Mouse (Mus musculus): Measurements from ENCODE around the gene Mapk1ip1l. TPM values are rescaled to one million over a fixed set of nuclear protein-coding genes. Genes with fewer than 3 reads are reported as not detected.

Mapk1ip1l gene
- polyA plus RNA-seq, 1 experiment from 2014 or later = 83.6 TPM

- no peak for DNase-seq (ENCODE audit: low spot score)
- H3K36me3 ChIP-seq (ENCODE audit: control insufficient read depth, insufficient read depth, low read length) = no peaks in the 10 kb centered on the region
- ATAC-seq (replicated peaks; ENCODE audit: low FRiP score, low TSS enrichment, low read depth) = no peak
- 65% methylated on average over 2 of the region's 2 CpGs for WGBS
- H3K4me3 ChIP-seq (ENCODE audit: low read depth, low read length) = no peak overlapping the region
- no peaks in the 10 kb centered on the region for H3K27me3 ChIP-seq (replicated peaks; ENCODE audit: control insufficient read depth, insufficient read depth, low read length)
- H3K9ac ChIP-seq (ENCODE audit: low read length) = no peak overlapping the region
- H3K4me2 ChIP-seq (ENCODE audit: low read length) = no peak overlapping the region
- H3K27ac ChIP-seq (ENCODE audit: low read depth) = no peak overlapping the region
- H3K9me3 ChIP-seq (ENCODE audit: control insufficient read depth, low read length) = no peaks in the 10 kb centered on the region
- H3K4me1 ChIP-seq (replicated peaks; ENCODE audit: control insufficient read depth, insufficient read depth, low read length) = peaks cover 14% of the 10 kb centered on the region
Measured at GRCm38 (mm10) chr14:47296232-47296631, 1.8 kb upstream of the Mapk1ip1l start.

DNA sequence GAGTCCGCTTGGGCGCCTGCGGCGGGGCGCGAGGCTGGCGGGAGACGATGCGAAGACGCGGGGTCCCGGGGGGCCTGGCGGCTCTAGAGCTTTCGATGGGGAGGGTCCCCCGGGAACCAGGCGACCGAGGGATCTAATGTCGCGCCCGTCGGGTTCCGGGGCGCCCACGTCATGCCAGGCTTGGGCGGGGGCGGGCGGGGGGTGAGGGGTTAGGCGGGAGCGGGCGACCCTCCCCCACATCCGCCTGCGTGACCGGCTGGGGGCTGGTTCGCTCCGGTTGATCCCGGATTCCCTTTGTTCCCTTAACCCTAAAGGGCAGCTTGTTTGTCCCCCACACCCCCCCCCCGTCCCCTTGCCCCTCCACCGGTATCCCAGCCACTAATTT is 334 bp downstream of the Mapk1ip1l start:
- DNase-seq (ENCODE audit: low spot score) (no peak), ATAC-seq (replicated peaks; ENCODE audit: low FRiP score, low TSS enrichment, low read depth) (peak; percentile 69)
- peaks cover 14% of the 10 kb centered on the region for H3K4me1 ChIP-seq (replicated peaks; ENCODE audit: control insufficient read depth, insufficient read depth, low read length)
- H3K27me3 ChIP-seq (replicated peaks; ENCODE audit: control insufficient read depth, insufficient read depth, low read length) = no peaks in the 10 kb centered on the region
- no peaks in the 10 kb centered on the region for H3K36me3 ChIP-seq (ENCODE audit: control insufficient read depth, insufficient read depth, low read length)
- H3K27ac ChIP-seq (ENCODE audit: low read depth) = peak overlapping the region; percentile 96
- H3K9ac ChIP-seq (ENCODE audit: low read length) = peak overlapping the region; percentile 99
- H3K4me3 ChIP-seq (ENCODE audit: low read depth, low read length) = peak overlapping the region; percentile 94
- WGBS = under 1% methylated on average over 30 of the region's 38 CpGs
- H3K4me2 ChIP-seq (ENCODE audit: low read length) = peak overlapping the region; percentile 73
- no peaks in the 10 kb centered on the region for H3K9me3 ChIP-seq (ENCODE audit: control insufficient read depth, low read length)

DNA sequence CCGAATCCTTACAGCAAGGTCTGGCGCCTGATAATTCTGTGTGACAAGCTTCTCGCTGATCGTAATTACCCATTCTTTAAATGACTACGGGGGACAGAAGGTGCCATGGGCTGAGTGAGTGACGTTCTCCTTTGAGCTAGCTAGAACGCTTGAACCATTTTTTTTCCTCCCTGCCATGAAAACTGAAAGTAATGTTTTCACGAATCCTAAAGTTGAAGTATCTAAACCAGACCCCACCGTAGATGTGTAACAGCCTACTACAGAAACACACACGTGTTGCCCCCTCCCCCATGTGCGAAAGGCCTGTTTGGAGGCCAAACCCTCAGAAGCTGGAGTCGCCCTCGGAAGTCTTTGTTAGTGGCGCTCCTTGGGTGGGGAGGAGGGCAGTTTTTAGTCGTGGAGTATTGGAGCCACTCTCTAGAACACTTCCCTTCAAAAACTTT is 774 bp downstream of the Mapk1ip1l start:
- no peaks in the 10 kb centered on the region for H3K36me3 ChIP-seq (ENCODE audit: control insufficient read depth, insufficient read depth, low read length)
- peak overlapping the region; percentile 99 for H3K9ac ChIP-seq (ENCODE audit: low read length)
- no peaks in the 10 kb centered on the region for H3K27me3 ChIP-seq (replicated peaks; ENCODE audit: control insufficient read depth, insufficient read depth, low read length)
- DNase-seq (ENCODE audit: low spot score) (peak; percentile 77), ATAC-seq (replicated peaks; ENCODE audit: low FRiP score, low TSS enrichment, low read depth) (peak; percentile 16)
- H3K27ac ChIP-seq (ENCODE audit: low read depth) = peak overlapping the region; percentile 96
- H3K9me3 ChIP-seq (ENCODE audit: control insufficient read depth, low read length) = no peaks in the 10 kb centered on the region
- WGBS = under 1% methylated on average over 15 of the region's 15 CpGs
- peak overlapping the region; percentile 73 for H3K4me2 ChIP-seq (ENCODE audit: low read length)
- peak overlapping the region; percentile 94 for H3K4me3 ChIP-seq (ENCODE audit: low read depth, low read length)
- peaks cover 14% of the 10 kb centered on the region for H3K4me1 ChIP-seq (replicated peaks; ENCODE audit: control insufficient read depth, insufficient read depth, low read length)

- DNase-seq (ENCODE audit: low spot score) (no peak), ATAC-seq (replicated peaks; ENCODE audit: low FRiP score, low TSS enrichment, low read depth) (no peak)
- Histone ChIP-seq H3K4me1 (replicated peaks; ENCODE audit: control insufficient read depth, insufficient read depth, low read length) (peaks cover 11% of the 10 kb centered on the region), H3K9ac (ENCODE audit: low read length) (no peak overlapping the region), H3K27me3 (replicated peaks; ENCODE audit: control insufficient read depth, insufficient read depth, low read length) (no peaks in the 10 kb centered on the region), H3K27ac (ENCODE audit: low read depth) (no peak overlapping the region), H3K9me3 (ENCODE audit: control insufficient read depth, low read length) (no peaks in the 10 kb centered on the region), H3K4me3 (ENCODE audit: low read depth, low read length) (no peak overlapping the region), H3K36me3 (ENCODE audit: control insufficient read depth, insufficient read depth, low read length) (peaks cover 9% of the 10 kb centered on the region; the same call in 1 of the 2 replicates), H3K4me2 (ENCODE audit: low read length) (no peak overlapping the region)
- WGBS = 76% methylated on average over 14 of the region's 14 CpGs
Measured at GRCm38 (mm10) chr14:47302885-47303680, 5.0 kb downstream of the Mapk1ip1l start.

DNA sequence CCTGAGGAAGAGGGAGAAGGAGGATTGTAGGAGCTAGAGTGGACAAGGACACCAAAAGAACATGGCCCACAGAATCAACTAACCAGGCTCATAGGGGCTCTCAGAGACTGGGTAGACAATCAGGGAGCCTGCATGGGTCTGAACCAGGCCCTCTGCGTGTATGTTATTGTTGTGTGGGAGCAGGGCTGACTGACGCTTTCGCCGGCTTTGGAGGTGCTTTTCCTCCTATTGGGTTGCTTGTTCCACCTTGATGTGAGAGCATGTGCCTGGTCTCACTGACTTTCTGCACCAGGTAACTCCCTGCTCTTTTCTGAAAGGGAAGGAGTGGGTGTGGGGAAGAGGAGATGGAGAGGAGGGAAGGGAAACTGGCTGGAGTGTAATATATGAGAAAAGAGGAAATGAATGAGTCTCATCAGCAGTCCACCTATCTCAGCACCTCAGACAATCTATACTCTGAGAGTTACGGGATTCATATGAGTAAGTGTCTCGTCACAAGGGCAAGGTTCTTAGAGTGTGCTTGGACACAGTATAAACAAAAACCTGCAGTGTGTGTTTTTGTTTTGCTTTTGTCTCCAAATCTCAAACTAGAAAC is 6.8 kb downstream of the Mapk1ip1l start:
- no peak for ATAC-seq (replicated peaks; ENCODE audit: low FRiP score, low TSS enrichment, low read depth)
- Histone ChIP-seq H3K27me3 (replicated peaks; ENCODE audit: control insufficient read depth, insufficient read depth, low read length) (no peaks in the 10 kb centered on the region), H3K4me2 (ENCODE audit: low read length) (no peak overlapping the region), H3K9me3 (ENCODE audit: control insufficient read depth, low read length) (no peaks in the 10 kb centered on the region), H3K4me3 (ENCODE audit: low read depth, low read length) (no peak overlapping the region), H3K27ac (ENCODE audit: low read depth) (no peak overlapping the region), H3K36me3 (ENCODE audit: control insufficient read depth, insufficient read depth, low read length) (peaks cover 23% of the 10 kb centered on the region), H3K4me1 (replicated peaks; ENCODE audit: control insufficient read depth, insufficient read depth, low read length) (peaks cover 4% of the 10 kb centered on the region), H3K9ac (ENCODE audit: low read length) (no peak overlapping the region)
- WGBS = 90% methylated on average over 6 of the region's 6 CpGs
- no peak for DNase-seq (ENCODE audit: low spot score)

DNA sequence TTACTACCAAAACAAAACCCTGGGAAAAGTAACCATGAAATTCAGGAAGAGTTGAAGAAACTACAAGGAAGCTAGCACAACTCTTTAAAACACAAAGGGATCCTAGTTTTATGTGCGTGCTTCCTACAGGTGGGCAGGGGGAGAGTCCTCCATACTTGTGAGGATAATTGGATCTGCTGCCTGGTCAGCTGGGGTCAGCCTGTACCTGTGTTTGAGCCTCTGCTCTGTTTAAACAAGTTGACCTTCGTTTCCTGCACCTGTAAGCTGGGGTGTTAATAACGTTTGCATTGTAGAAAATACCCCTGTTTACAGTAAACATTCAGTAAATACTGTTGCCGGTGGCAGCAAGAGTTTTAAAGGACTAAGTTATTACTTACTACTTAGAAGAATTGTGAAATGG is 7.9 kb downstream of the Mapk1ip1l start:
- Histone ChIP-seq H3K4me3 (ENCODE audit: low read depth, low read length) (no peak overlapping the region), H3K9ac (ENCODE audit: low read length) (no peak overlapping the region)
- 72% methylated on average over 4 of the region's 4 CpGs for WGBS

DNA sequence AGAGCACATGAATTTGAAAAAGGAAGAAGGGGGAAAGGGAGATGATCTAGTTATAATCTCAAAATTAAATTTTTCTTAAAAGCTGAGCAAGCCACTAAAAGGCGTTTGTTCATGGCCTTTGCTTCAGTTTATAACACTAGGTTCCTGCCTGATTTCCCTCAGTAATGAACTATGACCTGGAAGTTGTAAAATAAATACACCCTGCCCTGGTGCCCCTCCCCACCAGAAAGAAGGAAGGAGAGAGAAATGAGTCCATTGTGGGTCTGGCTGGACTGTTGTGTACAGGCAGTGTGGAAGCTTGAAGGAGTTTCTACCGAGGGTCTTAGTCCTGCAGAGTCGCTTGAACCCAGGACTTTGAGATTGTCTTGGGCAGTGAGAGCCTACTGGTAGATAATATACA is 9.6 kb downstream of the Mapk1ip1l start:
- no peaks in the 10 kb centered on the region for H3K9me3 ChIP-seq (ENCODE audit: control insufficient read depth, low read length)
- H3K9ac ChIP-seq (ENCODE audit: low read length) = no peak overlapping the region
- H3K4me1 ChIP-seq (replicated peaks; ENCODE audit: control insufficient read depth, insufficient read depth, low read length) = 0 out of 2 replicates have a peak, but pooled peaks cover 3% of the 10 kb centered on the region
- H3K36me3 ChIP-seq (ENCODE audit: control insufficient read depth, insufficient read depth, low read length) = peaks cover 51% of the 10 kb centered on the region
- ATAC-seq (replicated peaks; ENCODE audit: low FRiP score, low TSS enrichment, low read depth) (no peak), DNase-seq (ENCODE audit: low spot score) (no peak)
- H3K4me2 ChIP-seq (ENCODE audit: low read length) = no peak overlapping the region
- H3K27me3 ChIP-seq (replicated peaks; ENCODE audit: control insufficient read depth, insufficient read depth, low read length) = no peaks in the 10 kb centered on the region
- WGBS = 75% methylated on average over 3 of the region's 3 CpGs
- H3K4me3 ChIP-seq (ENCODE audit: low read depth, low read length) = no peak overlapping the region
- H3K27ac ChIP-seq (ENCODE audit: low read depth) = no peak overlapping the region

More for the DNA sequence above, 7.9 kb downstream of the Mapk1ip1l start:
- Histone ChIP-seq H3K36me3 (ENCODE audit: control insufficient read depth, insufficient read depth, low read length) (peaks cover 33% of the 10 kb centered on the region), H3K4me1 (replicated peaks; ENCODE audit: control insufficient read depth, insufficient read depth, low read length) (0 out of 2 replicates have a peak, but pooled peaks cover 3% of the 10 kb centered on the region), H3K27me3 (replicated peaks; ENCODE audit: control insufficient read depth, insufficient read depth, low read length) (no peaks in the 10 kb centered on the region), H3K27ac (ENCODE audit: low read depth) (no peak overlapping the region), H3K9me3 (ENCODE audit: control insufficient read depth, low read length) (no peaks in the 10 kb centered on the region), H3K4me2 (ENCODE audit: low read length) (no peak overlapping the region)
- no peak for DNase-seq (ENCODE audit: low spot score)
- no peak for ATAC-seq (replicated peaks; ENCODE audit: low FRiP score, low TSS enrichment, low read depth)

- WGBS = 96% methylated on average over 1 of the region's 1 CpGs
- Histone ChIP-seq H3K36me3 (ENCODE audit: control insufficient read depth, insufficient read depth, low read length) (peaks cover 63% of the 10 kb centered on the region), H3K27me3 (replicated peaks; ENCODE audit: control insufficient read depth, insufficient read depth, low read length) (no peaks in the 10 kb centered on the region), H3K27ac (ENCODE audit: low read depth) (no peak overlapping the region), H3K9ac (ENCODE audit: low read length) (no peak overlapping the region), H3K9me3 (ENCODE audit: control insufficient read depth, low read length) (no peaks in the 10 kb centered on the region), H3K4me2 (ENCODE audit: low read length) (no peak overlapping the region), H3K4me3 (ENCODE audit: low read depth, low read length) (no peak overlapping the region), H3K4me1 (replicated peaks; ENCODE audit: control insufficient read depth, insufficient read depth, low read length) (0 out of 2 replicates have a peak, but pooled peaks cover 3% of the 10 kb centered on the region)
- no peak for DNase-seq (ENCODE audit: low spot score)
- no peak for ATAC-seq (replicated peaks; ENCODE audit: low FRiP score, low TSS enrichment, low read depth)
Measured at GRCm38 (mm10) chr14:47309061-47309460, 11.0 kb downstream of the Mapk1ip1l start.
